Mouse (Mus musculus) myocyte (in vitro differentiated cells): ENCODE data around the gene Sppl2c. TPM values are rescaled to one million over a fixed set of nuclear protein-coding genes. Genes with fewer than 3 reads are reported as not detected.

Source experiments
- H3K27me3 ChIP-seq: one replicate; pipeline ENCODE4 v1.6.1; 2011; ENCODE audit not compliant: control insufficient read depth, insufficient read depth, insufficient read length
- H3K36me3 ChIP-seq: one replicate; pipeline ENCODE4 v1.6.1; 2011; ENCODE audit not compliant: control insufficient read depth, insufficient read depth
- H3K4me2 ChIP-seq: one replicate; pipeline ENCODE4 v1.6.1; 2011; ENCODE audit warnings: low read depth, control low read depth
- H3K4me3 ChIP-seq: one replicate; pipeline ENCODE4 v1.5.1; 2011; ENCODE audit warnings: mild to moderate bottlenecking, control low read depth, moderate library complexity
- H3K79me2 ChIP-seq: one replicate; pipeline ENCODE4 v1.6.1; 2011; ENCODE audit not compliant: control insufficient read depth, insufficient read depth
- H3ac ChIP-seq: one replicate; pipeline ENCODE4 v1.6.1; 2011; ENCODE audit not compliant: control insufficient read depth, insufficient read length
- CEBPB ChIP-seq: IDR thresholded peaks from 2 replicates; pipeline ENCODE4 v1.6.1; 2011; ENCODE audit warnings: mild to moderate bottlenecking, moderate library complexity; ENCODE audit not compliant: poor library complexity, insufficient read depth, severe bottlenecking
- E2F4 ChIP-seq: IDR thresholded peaks from one replicate; pipeline ENCODE4 v1.6.1; 2011; ENCODE audit warnings: mild to moderate bottlenecking, control low read depth, moderate library complexity; ENCODE audit not compliant: insufficient read depth
- MAX ChIP-seq: IDR thresholded peaks from one replicate; pipeline ENCODE4 v1.6.1; 2011; ENCODE audit warnings: low read depth, mild to moderate bottlenecking, control low read depth
- MYOD1 ChIP-seq, 3 experiments: IDR thresholded peaks; one replicate each; pipeline ENCODE4 v1.6.1; 2011; ENCODE audit warnings: control low read depth in 2 of 3, low read depth in 2 of 3, mild to moderate bottlenecking in 2 of 3, moderate library complexity in 1 of 3; ENCODE audit not compliant: insufficient read length in 2 of 3, control insufficient read depth in 1 of 3
- MYOG ChIP-seq, 3 experiments: IDR thresholded peaks; one replicate each; pipeline ENCODE4 v1.6.1; 2011; ENCODE audit warnings: control low read depth in 2 of 3, low read depth in 2 of 3, mild to moderate bottlenecking in 2 of 3; ENCODE audit not compliant: insufficient read length in 2 of 3, control insufficient read depth in 1 of 3, insufficient read depth in 1 of 3
- POLR2A ChIP-seq: IDR thresholded peaks from one replicate; pipeline ENCODE4 v1.6.1; 2011; ENCODE audit warnings: low read depth, mild to moderate bottlenecking, control low read depth, moderate library complexity; ENCODE audit not compliant: insufficient read length
- POLR2AphosphoS2 ChIP-seq: IDR thresholded peaks from one replicate; pipeline ENCODE4 v1.6.1; 2011; ENCODE audit warnings: low read depth, control low read depth; ENCODE audit not compliant: insufficient read length
- REST ChIP-seq: IDR thresholded peaks from one replicate; pipeline ENCODE4 v1.6.1; 2011; ENCODE audit warnings: mild to moderate bottlenecking, control low read depth, moderate library complexity; ENCODE audit not compliant: insufficient read depth, insufficient read length
- SRF ChIP-seq: IDR thresholded peaks from one replicate; pipeline ENCODE4 v1.6.1; 2011; ENCODE audit warnings: low read depth; ENCODE audit not compliant: control insufficient read depth, insufficient read length
- TCF12 ChIP-seq: IDR thresholded peaks from one replicate; pipeline ENCODE4 v1.6.1; 2011; ENCODE audit warnings: mild to moderate bottlenecking, control low read depth; ENCODE audit not compliant: poor library complexity, insufficient read depth, severe bottlenecking
- TCF3 ChIP-seq: IDR thresholded peaks from one replicate; pipeline ENCODE4 v1.6.1; 2011; ENCODE audit warnings: low read depth, control low read depth; ENCODE audit not compliant: insufficient read length
- USF1 ChIP-seq: IDR thresholded peaks from one replicate; pipeline ENCODE4 v1.6.1; 2011; ENCODE audit warnings: low read depth, mild to moderate bottlenecking, control low read depth, moderate library complexity
- polyA plus RNA-seq: library from polyadenylated mRNA; unstranded; fragments of >200 nt; fragmentation: generic; extraction: Trizol; gene quantifications from one replicate; pipeline ENCODE4 v1.2.1, GENCODE M21; 2012; ENCODE audit warnings: missing spikeins

Gene Sppl2c
- polyA plus RNA-seq, 1 experiment, result not detected

DNA sequence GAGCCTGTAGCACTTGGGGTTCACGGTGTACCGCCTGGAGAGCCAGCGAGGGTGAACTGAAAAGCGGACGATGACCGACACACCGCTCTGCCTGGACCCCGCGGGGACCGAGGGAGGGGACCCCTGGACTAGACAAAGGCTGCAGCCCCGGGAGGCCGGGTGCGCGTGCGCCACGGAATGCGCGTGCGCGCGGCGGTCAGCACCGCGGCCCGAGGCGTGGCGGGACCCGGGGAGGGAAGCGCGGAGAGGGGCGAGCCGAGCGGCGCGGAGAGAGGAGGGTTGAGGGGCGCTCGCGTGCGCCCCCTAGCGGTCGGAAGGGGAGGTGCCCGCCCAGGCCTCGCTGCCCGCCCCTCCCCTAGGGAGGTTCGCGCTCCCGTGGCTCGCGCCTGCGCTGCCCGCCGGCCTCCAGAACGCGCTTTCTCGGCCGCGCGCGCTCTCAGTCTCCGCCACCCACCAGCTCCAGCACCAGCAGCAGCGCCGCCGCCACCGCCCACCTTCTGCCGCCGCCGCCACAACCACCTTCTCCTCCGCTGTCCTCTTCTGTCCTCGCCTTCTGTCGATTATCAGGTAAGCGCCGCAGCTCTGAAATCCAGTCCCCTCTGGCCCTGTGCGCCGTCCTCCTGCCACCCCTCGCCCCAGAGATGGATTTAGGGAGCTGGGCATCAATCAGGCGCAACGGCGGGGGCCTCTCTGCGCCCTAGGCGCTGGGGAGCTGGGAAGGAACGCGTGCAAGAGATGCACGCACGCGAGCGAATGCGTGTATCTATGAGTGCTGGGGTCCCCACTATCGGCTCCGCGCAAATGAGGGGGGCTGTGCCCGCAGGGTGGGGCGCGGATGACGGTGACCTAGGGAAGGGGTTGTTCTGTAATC lies 45.1 kb downstream of the Sppl2c start, which contains the start of gene Mapt:
TSS of gene Mapt (plus strand) at position 350 of the 871 bp plus-strand sequence.
- TF ChIP-seq TCF3 (no peak), SRF (peak; percentile 49), POLR2AphosphoS2 (peak; percentile 41), MAX (no peak), MYOG (IDR thresholded peaks at IDR 0.05; ENCODE audit: control insufficient read depth in 1 of 3, insufficient read depth in 1 of 3, insufficient read length in 2 of 3, low read depth in 2 of 3) (peak in 1 of 3 experiments; percentile 5), POLR2A (peak; percentile 47), MYOD1 (IDR thresholded peaks at IDR 0.05; ENCODE audit: control insufficient read depth in 1 of 3, insufficient read length in 2 of 3, low read depth in 2 of 3) (peak in 1 of 3 experiments; percentile 19), CEBPB (no peak), E2F4 (peak; percentile 24), TCF12 (no peak)
- Histone ChIP-seq H3ac (peak within 1 kb of the TSS; percentile 50), H3K4me2 (peak within 1 kb of the TSS; percentile 94), H3K27me3 (no peaks in the 10 kb centered on the region), H3K36me3 (no peaks in the 10 kb centered on the region), H3K4me3 (peak within 1 kb of the TSS; percentile 44), H3K79me2 (no peaks in the 10 kb centered on the region)

DNA sequence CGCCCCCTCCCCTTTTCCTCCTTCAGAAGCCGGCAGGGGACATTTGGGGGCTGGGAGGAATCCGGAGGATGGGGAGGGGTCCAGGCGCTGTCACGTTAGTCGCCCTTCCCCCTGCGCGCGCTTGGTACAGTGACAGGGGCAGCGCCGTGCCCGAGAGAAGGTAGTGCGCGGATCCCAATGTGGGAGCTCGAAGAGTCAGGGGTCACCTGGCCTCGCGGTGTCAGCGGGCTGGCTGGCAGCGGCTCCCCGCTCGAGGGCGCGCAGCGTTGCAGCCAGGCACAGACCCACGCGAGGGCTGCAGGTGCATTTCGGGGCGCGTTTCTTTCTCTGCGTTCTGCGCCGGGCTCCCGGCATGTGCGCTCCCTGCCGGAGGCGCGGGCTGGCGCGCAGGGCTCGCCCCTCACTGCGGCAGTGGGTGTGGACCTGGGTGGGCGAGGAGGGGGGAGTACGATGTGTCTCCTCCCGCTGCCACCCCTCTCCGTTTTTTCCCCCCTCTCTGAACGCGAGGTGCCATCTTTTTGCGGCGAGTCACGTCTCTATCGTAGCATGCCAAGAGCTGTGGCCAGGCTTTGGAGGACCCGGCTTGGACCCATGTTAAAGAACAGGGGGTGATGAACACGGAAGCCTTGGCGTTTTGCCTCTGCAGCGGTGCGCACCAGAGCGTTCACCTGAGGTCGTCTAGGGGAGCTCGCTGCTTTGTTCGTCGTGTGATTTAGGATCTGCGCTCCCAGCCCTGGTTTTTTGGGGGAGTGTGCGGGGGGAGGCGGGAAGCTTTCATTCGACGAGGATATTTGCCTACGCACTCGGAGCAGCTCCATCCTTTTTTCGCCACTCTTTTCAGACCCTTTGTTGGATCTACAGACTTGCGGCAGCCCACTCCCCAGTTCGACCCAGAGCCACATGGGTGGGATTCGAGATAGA lies 46.3 kb downstream of the Sppl2c start:
- Histone ChIP-seq H3K27me3 (no peaks in the 10 kb centered on the region), H3ac (peak overlapping the region; percentile 50), H3K4me2 (peak overlapping the region; percentile 84), H3K36me3 (no peaks in the 10 kb centered on the region), H3K4me3 (peak overlapping the region; percentile 44), H3K79me2 (no peaks in the 10 kb centered on the region)
- TF ChIP-seq CEBPB (no peak), REST (no peak), TCF3 (no peak), MYOD1 (IDR thresholded peaks at IDR 0.05; ENCODE audit: control insufficient read depth in 1 of 3, insufficient read length in 2 of 3, low read depth in 2 of 3) (no peak), SRF (no peak), MAX (no peak), TCF12 (no peak), E2F4 (no peak), POLR2AphosphoS2 (no peak), USF1 (no peak), POLR2A (no peak), MYOG (IDR thresholded peaks at IDR 0.05; ENCODE audit: control insufficient read depth in 1 of 3, insufficient read depth in 1 of 3, insufficient read length in 2 of 3, low read depth in 2 of 3) (no peak)

DNA sequence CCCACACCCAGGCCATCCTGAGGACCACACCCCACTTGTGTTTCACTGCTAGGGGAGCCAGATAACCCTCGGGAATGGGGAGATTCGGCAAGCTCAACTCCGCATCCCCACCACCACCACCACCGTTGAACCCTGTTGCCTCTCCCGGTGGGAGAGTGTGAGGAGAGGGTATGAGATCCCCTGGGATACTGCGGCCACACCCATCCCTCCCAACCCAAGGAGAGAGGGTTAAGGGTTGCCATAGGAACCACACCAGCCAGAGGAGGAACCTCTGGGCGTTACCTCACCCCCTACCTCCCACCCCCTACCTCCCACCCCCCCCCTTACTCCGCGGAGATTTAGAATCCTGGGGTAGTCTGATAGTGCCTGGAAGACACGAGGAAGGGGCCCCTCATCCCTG lies 47.0 kb downstream of the Sppl2c start:
- no peak for TF ChIP-seq POLR2AphosphoS2
- TF ChIP-seq E2F4, result no peak
- TF ChIP-seq SRF, result no peak
- no peak for TF ChIP-seq CEBPB
- TF ChIP-seq POLR2A, result no peak
- TF ChIP-seq TCF3, result no peak
- H3K79me2 ChIP-seq, result no peaks in the 10 kb centered on the region
- H3K27me3 ChIP-seq, result no peaks in the 10 kb centered on the region
- no peaks in the 10 kb centered on the region for H3K36me3 ChIP-seq
- H3K4me2 ChIP-seq, result no peak overlapping the region
- H3ac ChIP-seq, result no peak overlapping the region
- no peak overlapping the region for H3K4me3 ChIP-seq

DNA sequence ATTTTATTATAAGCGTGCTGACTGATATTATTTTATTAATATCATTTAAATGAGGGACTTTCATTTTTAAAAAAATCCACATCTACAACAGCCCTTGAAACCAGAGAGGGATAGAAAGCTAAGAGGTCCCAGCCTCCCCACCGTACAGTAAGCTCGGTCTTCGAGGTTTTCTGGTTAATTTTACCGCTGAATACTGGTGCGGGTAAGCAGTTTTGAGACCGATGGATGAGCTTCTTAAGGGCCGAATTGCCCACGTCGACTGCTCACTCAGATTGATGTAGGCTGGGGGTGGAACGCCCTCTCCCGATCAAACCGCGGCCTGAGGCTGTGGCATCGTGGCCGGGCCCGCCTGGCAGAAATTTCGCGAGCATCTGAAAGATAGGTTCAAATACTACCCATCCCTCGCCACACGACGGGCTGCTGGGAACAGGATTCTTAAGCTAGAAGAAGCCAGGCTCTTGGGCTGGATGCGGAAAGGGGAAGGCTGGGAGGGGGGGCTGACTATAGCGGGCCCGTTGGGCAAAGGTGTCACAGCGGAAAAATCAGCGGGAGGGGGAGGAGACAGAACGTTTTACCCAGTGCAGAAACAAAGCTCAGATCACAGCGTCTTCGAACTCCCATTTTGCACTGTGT lies 47.6 kb downstream of the Sppl2c start:
- H3K27me3 ChIP-seq, result no peaks in the 10 kb centered on the region
- no peak overlapping the region for H3ac ChIP-seq
- no peak overlapping the region for H3K4me3 ChIP-seq
- peak overlapping the region; percentile 52 for H3K4me2 ChIP-seq
- no peaks in the 10 kb centered on the region for H3K36me3 ChIP-seq
- H3K79me2 ChIP-seq, result no peaks in the 10 kb centered on the region
- TF ChIP-seq MYOG (IDR thresholded peaks at IDR 0.05; ENCODE audit: control insufficient read depth in 1 of 3, insufficient read depth in 1 of 3, insufficient read length in 2 of 3, low read depth in 2 of 3) (no peak), TCF3 (no peak), TCF12 (no peak), SRF (no peak), E2F4 (no peak), MAX (no peak), CEBPB (no peak), USF1 (no peak), POLR2A (no peak), MYOD1 (IDR thresholded peaks at IDR 0.05; ENCODE audit: control insufficient read depth in 1 of 3, insufficient read length in 2 of 3, low read depth in 2 of 3) (no peak), POLR2AphosphoS2 (no peak), REST (no peak)
